Mouse (Mus musculus): Measurements from ENCODE around the gene Adcy3. TPM values are rescaled to one million over a fixed set of nuclear protein-coding genes. Genes with fewer than 3 reads are reported as not detected.

Adcy3 gene
- 0.17 TPM for polyA plus RNA-seq (2014; fragmentation: Illumina TruSeq; extraction: RNeasy Lipid Tissue Mini Kit (QIAGEN cat#74804); ENCODE audit: low read depth, low replicate concordance)

GRCm38 (mm10) chr12:4132941-4133846 is at the start of gene Adcy3:
Gene Adcy3, plus strand, starts transcription at chr12:4133103.

GRCm38 (mm10) chr12:4233572-4234508 is 100.9 kb downstream of the Adcy3 start, which contains the start of the genes Ptrhd1 and Cenpo:
Gene Ptrhd1, plus strand, starts transcription at chr12:4234027.
Gene Cenpo, minus strand, starts transcription at chr12:4234294.

Other genes with a start within 250 kb of the Adcy3 start
- not detected for gene Pomc, start 178.2 kb upstream of the Adcy3 start, polyA plus RNA-seq (2014; fragmentation: Illumina TruSeq; extraction: RNeasy Lipid Tissue Mini Kit (QIAGEN cat#74804); ENCODE audit: low read depth, low replicate concordance)
- 0.81 TPM for gene Efr3b, start 94.2 kb upstream of the Adcy3 start, polyA plus RNA-seq (2014; fragmentation: Illumina TruSeq; extraction: RNeasy Lipid Tissue Mini Kit (QIAGEN cat#74804); ENCODE audit: low read depth, low replicate concordance)
- 72.1 TPM for gene Dnajc27, start 50.5 kb upstream of the Adcy3 start, polyA plus RNA-seq (2014; fragmentation: Illumina TruSeq; extraction: RNeasy Lipid Tissue Mini Kit (QIAGEN cat#74804); ENCODE audit: low read depth, low replicate concordance)
- 1.8 TPM for gene Ptrhd1, start 100.9 kb downstream of the Adcy3 start, polyA plus RNA-seq (2014; fragmentation: Illumina TruSeq; extraction: RNeasy Lipid Tissue Mini Kit (QIAGEN cat#74804); ENCODE audit: low read depth, low replicate concordance)
- 15.2 TPM for gene Cenpo, start 101.2 kb downstream of the Adcy3 start, polyA plus RNA-seq (2014; fragmentation: Illumina TruSeq; extraction: RNeasy Lipid Tissue Mini Kit (QIAGEN cat#74804); ENCODE audit: low read depth, low replicate concordance)